Mouse (Mus musculus) forebrain, postnatal 0 days (tissue): ENCODE measurements at regions not wholly inside any gene's neighbourhood (a gene's known extent, or its start where the extent isn't known, plus 50 kb on each side); places are given as distances from the start of the nearest gene placed in this dataset.
A peak's percentile ranks its signal among the peaks of the same experiment; 100 is the strongest.

ENCODE experiments used
- ATAC-seq: fragments of 200-750 bp; cut with Nextera tagmentation; 2 replicates; pipeline ENCODE4 v1.8.0; 2017; ENCODE audit warnings: mild to moderate bottlenecking, moderate library complexity
- DNase-seq: peaks from one replicate; pipeline ENCODE4 v3.0.0-alpha.2; 2015
- H3K27ac ChIP-seq: fragments of 300-500 bp; sonication (generic); 2 replicates; pipeline ENCODE4 v1.5.1; 2014; ENCODE audit warnings: low read depth, mild to moderate bottlenecking, antibody characterized with exemption, low read length, moderate library complexity, mixed read lengths
- H3K27me3 ChIP-seq: fragments of 300-500 bp; sonication (generic); 2 replicates; pipeline ENCODE4 v1.6.1; 2014; ENCODE audit warnings: mild to moderate bottlenecking, low read length, mixed read lengths; ENCODE audit not compliant: insufficient read depth
- H3K36me3 ChIP-seq: fragments of 300-500 bp; sonication (generic); 2 replicates; pipeline ENCODE4 v1.6.1; 2014; ENCODE audit warnings: mild to moderate bottlenecking, moderate library complexity; ENCODE audit not compliant: insufficient read depth
- H3K4me1 ChIP-seq: fragments of 300-500 bp; sonication (generic); 2 replicates; pipeline ENCODE4 v1.6.1; 2014; ENCODE audit warnings: antibody characterized with exemption; ENCODE audit not compliant: insufficient read depth
- H3K4me2 ChIP-seq: fragments of 300-500 bp; sonication (generic); 2 replicates; pipeline ENCODE4 v1.6.1; 2014; ENCODE audit warnings: low read depth, mild to moderate bottlenecking, moderate library complexity
- H3K4me3 ChIP-seq: fragments of 300-500 bp; sonication (generic); 2 replicates; pipeline ENCODE4 v1.5.1; 2014; ENCODE audit warnings: low read depth, low read length, mixed read lengths
- H3K9ac ChIP-seq: fragments of 300-500 bp; sonication (generic); 2 replicates; pipeline ENCODE4 v1.6.1; 2014; ENCODE audit warnings: mild to moderate bottlenecking
- H3K9me3 ChIP-seq: fragments of 300-500 bp; sonication (generic); 2 replicates; pipeline ENCODE4 v1.6.1; 2016; ENCODE audit warnings: low read length
- CTCF ChIP-seq: sonication (generic); IDR thresholded peaks from 2 replicates; pipeline ENCODE4 v1.5.1; 2016; ENCODE audit warnings: antibody characterized with exemption, control low read depth, low read depth
- WGBS: fragments of 180-500 bp; shearing (Covaris S2); extraction: QIAGEN DNeasy Blood & Tissue Kit; methylation state at CpG from one replicate; pipeline ENCODE4 v1.1.7; 2014; 5-methylcytosine and 5-hydroxymethylcytosine counted together

DNA sequence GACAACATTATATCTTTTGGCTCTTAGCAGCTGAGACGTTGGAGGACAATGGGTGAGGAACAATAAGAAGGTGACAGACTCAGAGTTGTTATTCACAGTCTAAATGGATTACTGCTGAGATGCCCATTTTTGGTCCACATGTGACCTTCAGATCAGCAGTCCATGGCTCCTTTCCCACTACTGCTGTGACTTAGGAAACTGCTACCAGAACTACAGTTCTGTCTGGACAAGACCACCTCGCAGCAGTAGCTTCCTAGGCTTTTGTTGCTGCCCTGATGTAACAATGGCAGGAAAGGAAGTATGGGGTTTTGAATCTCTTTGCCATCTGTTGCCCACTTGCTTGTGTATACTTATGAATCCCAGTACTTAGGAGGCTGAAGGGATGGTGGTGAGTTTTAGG, 135.6 kb upstream of the Pls3 start:
- H3K4me1 ChIP-seq = no peaks in the 10 kb centered on the region
- H3K27me3 ChIP-seq = no peaks in the 10 kb centered on the region
- no peak overlapping the region for H3K4me3 ChIP-seq
- H3K27ac ChIP-seq = no peak overlapping the region
- no peaks in the 10 kb centered on the region for H3K36me3 ChIP-seq
- H3K9ac ChIP-seq = no peak overlapping the region
- H3K9me3 ChIP-seq = no peaks in the 10 kb centered on the region
- WGBS = 66% methylated on average over 2 of the region's 2 CpGs
- DNase-seq = no peak
- TF ChIP-seq CTCF = no peak
- H3K4me2 ChIP-seq = no peak overlapping the region
- ATAC-seq = no peak

- WGBS = 71% methylated on average over 3 of the region's 3 CpGs
- H3K27me3 ChIP-seq = no peaks in the 10 kb centered on the region
- no peaks in the 10 kb centered on the region for H3K9me3 ChIP-seq
- H3K4me1 ChIP-seq = no peaks in the 10 kb centered on the region
- H3K9ac ChIP-seq = no peak overlapping the region
- DNase-seq = no peak
- H3K36me3 ChIP-seq = no peaks in the 10 kb centered on the region
- no peak overlapping the region for H3K4me2 ChIP-seq
- no peak for ATAC-seq
- TF ChIP-seq CTCF = no peak
- H3K4me3 ChIP-seq = no peak overlapping the region
- no peak overlapping the region for H3K27ac ChIP-seq
Observed at GRCm38 (mm10) chrX:75978562-75978961, 103.6 kb upstream of the Pls3 start.

- Histone ChIP-seq H3K4me2 (no peak overlapping the region), H3K27ac (no peak overlapping the region), H3K36me3 (no peaks in the 10 kb centered on the region), H3K27me3 (no peaks in the 10 kb centered on the region), H3K4me3 (no peak overlapping the region), H3K9me3 (no peaks in the 10 kb centered on the region), H3K4me1 (no peaks in the 10 kb centered on the region), H3K9ac (no peak overlapping the region)
- ATAC-seq (no peak), DNase-seq (no peak)
- WGBS = 57% methylated on average over 4 of the region's 4 CpGs
- no peak for TF ChIP-seq CTCF
Observed at GRCm38 (mm10) chrX:75974671-75975070, 99.7 kb upstream of the Pls3 start.

DNA sequence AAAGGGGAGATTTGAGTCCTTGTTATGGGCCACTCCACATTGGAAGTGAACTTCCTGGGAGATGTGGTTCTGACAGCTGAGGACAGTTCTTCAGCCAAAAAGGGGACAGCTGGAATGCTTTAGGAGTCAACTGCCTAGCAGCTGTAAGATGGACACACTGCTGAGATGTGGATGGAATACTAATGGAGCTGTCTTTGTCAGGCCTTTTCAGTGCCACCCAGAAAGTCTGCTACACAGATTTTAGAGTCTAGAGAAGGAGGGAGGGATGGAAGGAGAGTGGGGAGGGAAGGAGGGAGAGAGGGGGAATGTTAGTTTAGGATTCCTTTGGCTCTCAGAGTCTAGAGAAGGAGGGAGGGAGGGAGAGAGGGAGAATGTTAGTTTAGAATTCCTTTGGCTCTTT, 74.7 kb upstream of the Pls3 start:
- Histone ChIP-seq H3K36me3 (no peaks in the 10 kb centered on the region), H3K4me1 (no peaks in the 10 kb centered on the region), H3K9ac (no peak overlapping the region), H3K27me3 (no peaks in the 10 kb centered on the region), H3K4me2 (no peak overlapping the region), H3K4me3 (no peak overlapping the region), H3K9me3 (no peaks in the 10 kb centered on the region), H3K27ac (no peak overlapping the region)
- ATAC-seq (no peak), DNase-seq (no peak)
- TF ChIP-seq CTCF = no peak

DNA sequence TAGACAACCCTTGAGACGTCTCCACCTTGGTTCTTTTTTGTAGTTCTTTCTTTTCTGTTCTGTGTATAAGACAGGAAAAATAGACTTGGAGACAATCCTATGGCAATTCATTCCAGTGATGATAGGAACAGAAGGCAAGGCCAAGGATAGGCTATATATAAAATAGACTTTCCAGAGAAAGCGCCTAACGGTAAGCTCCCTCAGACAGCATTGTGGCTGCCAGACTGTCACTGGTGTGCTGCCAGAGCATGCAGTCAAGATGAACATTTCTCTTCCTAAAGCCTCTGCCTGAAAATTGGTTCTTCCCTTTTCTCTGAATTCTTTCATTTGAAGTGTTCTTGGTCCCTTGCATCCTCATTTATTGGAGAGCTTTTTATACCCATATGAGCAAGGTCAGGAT, 53.9 kb upstream of the Pls3 start:
- no peak for TF ChIP-seq CTCF
- WGBS = 74% methylated on average over 3 of the region's 3 CpGs
- no peak overlapping the region for H3K9ac ChIP-seq
- ATAC-seq (peak; percentile 48), DNase-seq (peak; percentile 29)
- H3K27me3 ChIP-seq = no peaks in the 10 kb centered on the region
- no peak overlapping the region for H3K4me2 ChIP-seq
- no peaks in the 10 kb centered on the region for H3K36me3 ChIP-seq
- no peak overlapping the region for H3K4me3 ChIP-seq
- no peaks in the 10 kb centered on the region for H3K9me3 ChIP-seq
- no peaks in the 10 kb centered on the region for H3K4me1 ChIP-seq
- no peak overlapping the region for H3K27ac ChIP-seq
